Mouse (Mus musculus) heart, postnatal 4 days (tissue): ENCODE results near the gene Nfia. TPM values are rescaled to one million over a fixed set of nuclear protein-coding genes. Genes with fewer than 3 reads are reported as not detected.
A peak's percentile ranks its signal among the peaks of the same experiment; 100 is the strongest.

Source experiments
- DNase-seq: peaks from one replicate; pipeline ENCODE4 v3.0.0; 2021
- total RNA-seq, 2 experiments: library from RNA; stranded (reverse); gene quantifications; 2 replicates each; pipeline ENCODE4 v1.2.3; 2021

Nfia gene
- total RNA-seq, 2 experiments from 2014 or later, result 206 to 217 TPM

DNA sequence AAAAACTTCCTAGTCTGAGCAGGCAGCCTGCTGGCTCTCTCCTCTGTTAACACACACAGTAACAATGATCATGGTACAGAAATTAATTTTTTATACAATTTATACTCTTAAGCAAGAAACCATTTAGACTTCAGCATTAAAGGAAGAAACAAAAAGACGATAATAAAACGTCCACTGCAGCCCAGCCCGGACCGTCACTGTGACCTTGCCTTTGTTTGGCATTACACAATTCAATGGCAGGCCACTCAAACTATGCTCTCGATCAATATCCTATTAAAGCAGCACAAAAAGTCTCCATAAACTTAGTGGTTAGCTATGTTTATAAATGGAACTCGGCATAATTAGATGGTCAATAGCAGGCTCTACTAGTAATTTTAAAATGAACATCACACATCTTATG is 232.5 kb downstream of the Nfia start:
- no peak for DNase-seq

GRCm38 (mm10) chr4:98008814-98009368 is 236.4 kb downstream of the Nfia start:
- no peak for DNase-seq

- no peak for DNase-seq
Observed at GRCm38 (mm10) chr4:98009966-98010365, 237.4 kb downstream of the Nfia start.

DNA sequence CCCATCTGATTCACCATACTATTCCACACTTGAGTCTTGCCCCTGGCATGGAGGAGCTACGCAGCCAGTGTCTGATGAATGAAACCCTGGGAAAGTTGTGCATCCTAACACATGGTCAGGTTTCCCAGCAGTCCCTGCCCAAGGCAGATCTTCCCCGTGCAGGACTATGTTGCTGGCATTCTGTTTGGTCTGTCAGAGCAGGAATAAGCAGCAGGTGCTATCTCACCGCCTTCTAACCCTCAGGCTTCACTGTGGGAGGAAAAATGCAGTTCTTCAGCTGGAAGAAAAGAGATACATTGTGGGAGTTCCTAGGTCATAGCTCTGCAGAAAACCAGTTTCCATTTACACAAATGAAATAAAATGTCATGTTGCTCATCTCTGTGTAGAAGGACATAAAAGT is 247.3 kb downstream of the Nfia start:
- DNase-seq, result no peak

DNA sequence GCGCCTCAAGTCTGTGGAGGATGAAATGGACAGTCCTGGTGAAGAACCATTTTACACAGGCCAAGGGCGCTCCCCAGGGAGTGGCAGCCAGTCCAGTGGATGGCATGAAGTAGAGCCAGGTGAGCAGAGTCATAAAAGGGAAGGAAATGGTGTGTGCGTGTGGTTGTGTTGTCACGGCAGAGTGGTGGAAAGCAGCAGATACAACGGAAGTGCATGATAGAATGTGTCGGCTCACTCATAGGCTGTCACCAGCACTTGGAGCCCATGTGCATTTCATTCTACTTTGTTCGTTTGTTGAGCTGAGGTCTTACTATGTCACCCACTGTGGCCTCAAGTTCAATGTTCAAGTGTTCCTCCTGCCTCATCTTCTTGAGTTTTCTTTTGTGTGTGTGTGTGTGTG is 248.3 kb downstream of the Nfia start:
- no peak for DNase-seq

DNA sequence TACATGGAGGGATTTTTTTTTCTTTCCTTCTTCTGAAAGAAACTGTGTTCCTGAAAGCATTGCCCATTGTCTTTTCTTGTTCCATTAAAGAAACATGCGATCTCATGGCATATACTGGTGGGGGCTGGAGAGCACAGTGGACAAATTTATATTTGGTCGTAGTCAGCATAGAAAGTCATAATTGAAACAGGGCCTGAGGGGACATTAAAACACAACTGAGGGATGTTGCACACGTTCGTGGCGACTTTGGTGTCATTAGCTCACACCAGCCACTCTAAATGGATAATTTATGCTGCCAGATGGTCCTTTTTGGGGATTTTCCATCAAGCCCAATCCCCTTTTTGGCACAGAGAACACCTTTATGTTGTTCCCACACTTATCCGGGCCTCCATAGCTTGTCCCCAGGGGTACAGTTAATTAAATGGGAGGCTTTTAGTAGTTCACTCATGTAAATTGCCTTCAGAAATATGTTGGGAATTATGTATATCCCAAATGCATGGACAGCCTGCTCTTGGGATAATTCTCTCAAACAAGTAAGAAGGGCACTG is 250.8 kb downstream of the Nfia start:
- DNase-seq, result no peak

GRCm38 (mm10) chr4:98027412-98027811 is 254.9 kb downstream of the Nfia start:
- DNase-seq, result no peak

DNA sequence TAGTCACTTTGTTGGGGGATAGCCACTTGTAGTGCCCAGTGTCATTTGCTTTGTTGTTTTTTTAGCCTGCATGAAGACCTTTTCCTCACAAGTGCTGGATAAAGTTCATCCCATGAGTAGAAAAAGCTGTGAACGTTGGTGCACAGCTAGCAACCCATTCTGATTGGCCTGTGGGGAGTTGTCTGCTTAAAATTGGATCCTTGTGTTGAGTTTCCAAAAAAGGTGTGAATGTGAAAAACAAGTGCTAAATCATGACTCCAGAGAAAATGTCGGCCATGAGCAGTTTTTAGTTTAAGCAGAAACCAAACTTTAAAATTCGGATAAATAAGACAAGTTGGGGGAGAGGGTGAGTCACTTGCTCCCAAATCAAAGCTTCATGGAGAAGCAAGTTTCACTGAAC is 259.3 kb downstream of the Nfia start:
- no peak for DNase-seq

GRCm38 (mm10) chr4:98032332-98032731 is 259.8 kb downstream of the Nfia start:
- DNase-seq, result no peak

- DNase-seq, result no peak
Observed at GRCm38 (mm10) chr4:98039095-98039494, 266.6 kb downstream of the Nfia start.

GRCm38 (mm10) chr4:98040179-98040578 is 267.6 kb downstream of the Nfia start:
- DNase-seq, result no peak

DNA sequence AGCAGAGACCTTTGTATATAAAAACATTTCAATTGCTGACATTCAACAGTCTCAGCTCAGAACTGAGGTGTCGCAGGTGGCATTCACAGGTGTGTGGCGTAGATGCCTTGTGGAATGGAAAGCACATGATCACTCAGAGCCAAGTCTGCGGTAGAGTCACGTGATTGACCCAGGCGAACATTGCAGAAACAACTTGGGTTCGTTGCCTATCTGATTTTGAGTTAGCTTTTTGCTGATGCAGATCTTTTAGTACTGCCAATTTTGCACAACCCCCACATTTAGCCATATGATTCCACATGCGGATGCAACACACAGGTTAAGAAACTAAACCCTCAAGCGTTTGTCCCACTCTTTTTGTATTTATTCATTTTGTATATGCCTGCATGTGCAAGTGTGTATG is 272.1 kb downstream of the Nfia start:
- no peak for DNase-seq

DNA sequence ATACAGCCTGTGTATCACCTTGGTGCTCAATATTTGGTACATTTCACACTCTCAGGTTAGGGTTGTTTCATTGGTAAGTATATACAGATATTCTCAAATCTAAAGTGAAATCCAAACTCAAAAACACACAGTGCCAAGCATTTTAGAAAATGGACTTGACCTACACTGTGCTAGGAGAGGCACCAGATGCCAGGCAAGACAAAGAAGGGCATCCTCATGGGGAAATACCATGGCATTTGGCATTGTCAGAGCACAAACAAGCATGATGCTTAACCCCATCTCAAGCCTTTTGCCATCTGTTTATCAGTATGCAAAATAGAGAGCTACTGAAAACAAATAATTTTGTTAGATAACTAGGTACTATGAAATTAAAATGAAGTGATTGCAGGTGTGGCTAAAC is 274.8 kb downstream of the Nfia start:
- DNase-seq, result no peak

DNA sequence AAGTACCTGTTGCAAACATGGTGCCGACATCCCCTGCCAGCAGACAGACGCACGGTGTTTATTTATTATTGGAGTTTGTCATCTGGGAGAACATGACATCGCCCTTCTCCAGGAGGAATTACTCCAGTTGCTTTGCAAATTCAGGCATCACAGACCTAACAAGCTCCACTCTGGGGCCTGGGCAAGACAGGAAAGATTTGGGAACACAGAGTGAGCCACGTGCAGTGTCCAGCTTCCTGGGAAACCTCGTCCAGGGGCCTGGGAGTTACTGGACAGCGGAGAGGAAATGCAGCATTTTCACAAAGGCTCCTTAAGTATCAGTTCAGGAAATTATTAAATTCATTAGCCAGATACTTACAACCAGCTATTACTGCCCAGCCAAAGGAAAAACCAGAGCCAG is 277.1 kb downstream of the Nfia start:
- DNase-seq, result peak; percentile 11

GRCm38 (mm10) chr4:98050003-98050620 is 277.6 kb downstream of the Nfia start:
- DNase-seq, result no peak

- DNase-seq, result no peak
Observed at GRCm38 (mm10) chr4:98050781-98051180, 278.2 kb downstream of the Nfia start.

DNA sequence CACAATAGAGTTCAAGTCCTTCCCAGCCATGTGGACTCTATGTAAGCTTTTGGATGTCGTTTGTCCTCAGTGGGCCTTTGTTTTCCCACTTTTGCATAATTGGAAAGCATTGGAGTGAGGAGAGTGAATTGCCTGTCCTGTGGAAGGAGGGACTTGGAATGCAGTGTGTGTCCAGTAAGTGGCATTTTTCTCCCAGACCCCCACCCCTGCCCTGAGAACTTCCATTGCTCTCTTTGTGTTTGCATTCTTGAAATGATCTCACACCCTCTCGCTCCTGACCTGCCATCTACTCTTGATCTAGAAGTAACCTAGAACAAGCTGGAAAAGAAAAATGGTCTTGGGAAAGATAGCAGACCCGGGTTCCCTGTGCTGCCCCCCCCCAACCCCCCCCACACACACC is 278.8 kb downstream of the Nfia start:
- no peak for DNase-seq

- DNase-seq, result no peak
Observed at GRCm38 (mm10) chr4:98055036-98055435, 282.5 kb downstream of the Nfia start.

GRCm38 (mm10) chr4:98056396-98057020 is 284.0 kb downstream of the Nfia start:
- no peak for DNase-seq

GRCm38 (mm10) chr4:98057246-98057645 is 284.7 kb downstream of the Nfia start:
- no peak for DNase-seq

DNA sequence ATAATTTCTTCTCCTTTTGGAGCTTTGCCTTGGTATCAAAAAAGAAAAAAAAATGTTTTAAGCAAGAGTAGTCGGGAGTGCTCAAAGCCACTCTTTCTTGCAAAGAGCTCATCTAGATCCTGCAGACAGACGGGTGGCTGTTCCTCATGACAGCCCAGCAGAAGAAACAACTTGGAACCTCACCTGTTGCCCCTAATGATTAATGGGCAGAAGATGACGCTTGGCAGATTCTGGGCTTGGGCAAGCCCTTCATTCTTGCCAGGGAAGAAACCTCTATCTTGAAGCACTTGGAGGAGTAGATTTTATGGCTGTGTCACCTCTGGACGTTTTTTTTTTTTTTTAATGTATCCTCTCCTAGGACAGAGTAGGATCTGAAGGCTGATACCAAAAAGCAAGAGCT is 285.2 kb downstream of the Nfia start:
- DNase-seq, result no peak

DNA sequence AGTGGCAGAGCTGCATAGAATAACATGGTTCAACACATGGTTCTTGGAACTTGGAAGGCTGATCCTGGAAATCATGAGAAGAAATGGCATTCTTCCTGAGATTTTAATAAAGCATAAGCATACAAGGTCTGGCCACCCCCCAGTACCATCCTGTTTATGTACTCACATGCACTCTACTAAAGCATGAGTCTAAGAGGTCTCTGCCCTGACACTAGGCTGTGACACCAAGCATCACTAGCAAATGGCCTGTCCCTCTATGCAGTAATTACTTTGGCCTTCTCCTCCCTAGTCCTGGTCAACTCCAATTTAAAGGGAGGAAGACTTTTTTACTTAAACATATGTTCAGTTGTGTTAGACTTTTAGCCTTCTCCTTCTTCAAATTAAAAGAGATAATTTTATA is 285.6 kb downstream of the Nfia start:
- no peak for DNase-seq

- DNase-seq, result no peak
Observed at GRCm38 (mm10) chr4:98060601-98061000, 288.1 kb downstream of the Nfia start.

DNA sequence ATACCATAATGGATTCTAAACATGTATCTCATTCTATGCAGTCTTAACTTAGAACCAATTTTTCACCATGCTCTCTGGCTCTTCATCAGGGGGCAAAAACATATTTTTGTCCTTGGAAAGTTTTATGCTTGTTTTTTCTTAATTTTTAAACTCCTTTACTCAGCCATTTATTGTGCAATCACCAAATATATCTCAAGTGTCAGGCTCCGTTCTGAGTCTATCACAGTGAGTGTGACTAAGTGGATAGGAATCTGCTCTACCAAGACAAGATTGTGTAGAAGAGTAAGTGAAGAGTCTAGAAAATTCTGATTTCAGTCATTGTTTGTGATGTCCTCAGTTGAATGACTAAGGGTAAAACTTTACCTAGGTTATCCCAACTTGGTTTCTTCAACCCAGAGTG is 288.6 kb downstream of the Nfia start:
- DNase-seq, result no peak
